Mouse (Mus musculus): ENCODE results near the gene Olfr968. TPM values are rescaled to one million over a fixed set of nuclear protein-coding genes. Genes with fewer than 3 reads are reported as not detected.

The Olfr968 gene
- polyA plus RNA-seq (2015; fragmentation: Nextera tagmentation; extraction: Ambion mirVana): not detected in 2 replicates

DNA sequence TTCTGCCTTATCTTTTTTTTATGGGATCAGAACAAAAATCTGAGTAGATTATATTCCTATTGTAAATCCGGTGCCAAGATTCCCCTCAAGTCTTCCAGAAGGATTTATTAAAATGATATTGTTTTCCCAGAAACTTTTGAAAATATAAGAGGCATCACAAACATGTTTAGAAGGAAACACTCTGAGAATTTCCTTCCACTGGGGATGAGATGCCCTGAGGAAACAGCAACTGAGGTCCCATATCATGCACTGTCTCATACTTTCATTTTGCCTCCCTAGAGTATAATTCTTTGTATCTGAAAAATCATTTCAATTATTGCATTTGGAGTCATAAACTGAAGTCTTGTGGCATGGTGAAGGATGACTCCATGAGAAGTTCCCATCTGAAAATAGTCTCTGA lies at the start of gene Olfr968:
Olfr968 (minus strand) TSS at position 101 of the 400 bp plus-strand sequence.
- no peak within 1 kb of the TSS for H3K9ac ChIP-seq (ENCODE audit: low read depth, low read length)
- ATAC-seq: no peak
- H3K36me3 ChIP-seq (ENCODE audit: control insufficient read depth, insufficient read depth): no peaks in the 10 kb centered on the region
- H3K4me2 ChIP-seq (replicated peaks; ENCODE audit: low read depth): no peak within 1 kb of the TSS
- H3K4me3 ChIP-seq (ENCODE audit: low read depth, low read length): no peak within 1 kb of the TSS
- H3K27ac ChIP-seq (ENCODE audit: low read depth, low read length): no peak within 1 kb of the TSS
- no peaks in the 10 kb centered on the region for H3K9me3 ChIP-seq (ENCODE audit: control insufficient read depth)
- H3K4me1 ChIP-seq (replicated peaks; ENCODE audit: control insufficient read depth, insufficient read depth, low read length): no peaks in the 10 kb centered on the region
- 63% methylated on average over 1 of the region's 1 CpGs for WGBS
- TF ChIP-seq CTCF (IDR thresholded peaks at IDR 0.05; ENCODE audit: low read depth): no peak
- no peaks in the 10 kb centered on the region for H3K27me3 ChIP-seq (replicated peaks; ENCODE audit: control insufficient read depth, insufficient read depth, low read length)

DNA sequence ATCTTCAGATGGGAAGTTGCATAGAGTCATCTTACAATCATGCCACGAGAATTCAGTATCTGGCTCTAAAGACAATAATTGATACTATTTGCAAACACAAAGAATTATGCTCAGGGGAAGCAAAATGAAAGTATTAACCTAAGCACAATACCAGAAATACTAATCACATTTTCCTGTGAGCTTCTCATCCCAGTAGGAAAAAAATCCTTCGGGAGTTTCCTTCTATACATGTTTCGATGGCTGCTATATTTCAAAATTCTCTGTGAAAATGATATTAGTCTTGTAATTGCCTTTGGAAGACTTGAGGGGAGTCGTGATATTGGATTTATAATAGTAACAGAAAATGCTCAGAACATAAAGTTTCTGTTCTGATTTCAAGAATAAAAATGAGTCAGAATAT lies 25.5 kb upstream of the Olfr968 start, which contains the start of gene Olfr970:
Olfr970 (plus strand) TSS at position 301 of the 400 bp plus-strand sequence.
- Histone ChIP-seq H3K36me3 (ENCODE audit: control insufficient read depth, insufficient read depth) (no peaks in the 10 kb centered on the region), H3K4me2 (replicated peaks; ENCODE audit: low read depth) (no peak within 1 kb of the TSS), H3K9me3 (ENCODE audit: control insufficient read depth) (no peaks in the 10 kb centered on the region), H3K4me1 (replicated peaks; ENCODE audit: control insufficient read depth, insufficient read depth, low read length) (no peaks in the 10 kb centered on the region), H3K27ac (ENCODE audit: low read depth, low read length) (no peak within 1 kb of the TSS), H3K9ac (ENCODE audit: low read depth, low read length) (no peak within 1 kb of the TSS), H3K4me3 (ENCODE audit: low read depth, low read length) (no peak within 1 kb of the TSS), H3K27me3 (replicated peaks; ENCODE audit: control insufficient read depth, insufficient read depth, low read length) (no peaks in the 10 kb centered on the region)
- no peak for ATAC-seq
- TF ChIP-seq CTCF (IDR thresholded peaks at IDR 0.05; ENCODE audit: low read depth): no peak
- 75% methylated on average over 4 of the region's 4 CpGs for WGBS

DNA sequence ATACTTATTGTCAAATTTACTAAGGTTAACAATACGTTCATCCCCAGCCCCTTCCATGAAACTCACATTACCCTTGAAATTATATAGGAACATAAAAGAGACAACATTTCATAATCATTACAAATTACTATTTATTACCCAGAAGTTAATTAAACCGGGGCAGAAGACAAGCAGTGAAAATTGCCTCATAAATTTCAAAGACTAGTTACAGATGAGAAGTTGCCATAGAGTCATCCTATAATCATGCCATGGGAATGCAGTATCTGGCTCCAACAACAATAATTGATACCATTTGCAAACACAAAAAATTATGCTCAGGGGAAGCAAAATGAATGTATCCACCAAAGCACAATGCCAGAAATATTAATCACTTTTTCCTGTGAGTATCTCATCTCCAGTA lies 7.5 kb upstream of the Olfr968 start, which contains the start of gene Olfr969:
Olfr969 (plus strand) TSS at position 388 of the 400 bp plus-strand sequence.
- H3K9me3 ChIP-seq (ENCODE audit: control insufficient read depth): no peaks in the 10 kb centered on the region
- 71% methylated on average over 2 of the region's 2 CpGs for WGBS
- TF ChIP-seq CTCF (IDR thresholded peaks at IDR 0.05; ENCODE audit: low read depth): no peak
- H3K4me2 ChIP-seq (replicated peaks; ENCODE audit: low read depth): no peak within 1 kb of the TSS
- H3K36me3 ChIP-seq (ENCODE audit: control insufficient read depth, insufficient read depth): no peaks in the 10 kb centered on the region
- ATAC-seq: no peak
- H3K9ac ChIP-seq (ENCODE audit: low read depth, low read length): no peak within 1 kb of the TSS
- H3K27me3 ChIP-seq (replicated peaks; ENCODE audit: control insufficient read depth, insufficient read depth, low read length): no peaks in the 10 kb centered on the region
- H3K27ac ChIP-seq (ENCODE audit: low read depth, low read length): no peak within 1 kb of the TSS
- H3K4me1 ChIP-seq (replicated peaks; ENCODE audit: control insufficient read depth, insufficient read depth, low read length): no peaks in the 10 kb centered on the region
- no peak within 1 kb of the TSS for H3K4me3 ChIP-seq (ENCODE audit: low read depth, low read length)

DNA sequence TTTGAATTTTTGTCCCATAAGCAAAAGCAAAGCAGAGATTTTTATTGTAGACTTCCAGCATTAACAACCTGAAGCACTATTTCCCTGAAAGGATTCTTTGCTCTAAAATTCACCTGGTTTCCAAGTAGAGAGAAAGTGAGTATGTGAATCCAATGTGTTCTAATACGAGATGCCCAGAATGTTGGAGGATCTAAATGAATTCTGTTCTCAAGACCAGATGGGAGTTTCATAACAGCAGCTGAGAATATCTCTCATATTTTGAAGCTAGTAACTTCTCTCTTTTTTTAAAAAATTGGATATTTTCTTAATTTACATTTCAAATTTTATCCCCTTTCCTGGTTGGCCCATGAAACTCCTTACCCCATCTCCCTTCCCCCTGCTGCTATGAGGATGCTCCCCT lies 36.6 kb downstream of the Olfr968 start:
- Histone ChIP-seq H3K4me1 (replicated peaks; ENCODE audit: control insufficient read depth, insufficient read depth, low read length) (no peaks in the 10 kb centered on the region), H3K4me2 (replicated peaks; ENCODE audit: low read depth) (no peak overlapping the region), H3K4me3 (ENCODE audit: low read depth, low read length) (no peak overlapping the region), H3K9ac (ENCODE audit: low read depth, low read length) (no peak overlapping the region), H3K27ac (ENCODE audit: low read depth, low read length) (no peak overlapping the region), H3K36me3 (ENCODE audit: control insufficient read depth, insufficient read depth) (no peaks in the 10 kb centered on the region), H3K27me3 (replicated peaks; ENCODE audit: control insufficient read depth, insufficient read depth, low read length) (no peaks in the 10 kb centered on the region), H3K9me3 (ENCODE audit: control insufficient read depth) (no peaks in the 10 kb centered on the region)
- ATAC-seq: no peak
- WGBS: 84% methylated on average over 1 of the region's 1 CpGs
- TF ChIP-seq CTCF (IDR thresholded peaks at IDR 0.05; ENCODE audit: low read depth): no peak

DNA sequence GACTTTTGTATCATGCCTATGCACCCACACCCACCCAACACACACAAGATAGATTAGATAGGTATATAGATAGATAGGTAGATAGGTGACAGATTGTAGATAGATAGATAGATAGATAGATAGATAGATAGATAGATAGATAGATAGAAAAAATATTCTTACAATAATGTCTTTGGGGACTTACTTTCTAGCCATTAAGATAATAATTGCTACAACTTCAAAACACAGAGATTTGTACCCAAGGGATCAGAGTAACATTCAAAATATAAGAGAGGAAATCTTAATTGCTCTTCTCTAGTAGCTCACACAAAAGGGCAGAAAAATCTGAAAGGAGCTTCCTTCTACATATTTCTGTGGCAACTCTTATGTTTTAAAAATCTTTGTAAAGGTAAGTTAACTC lies 37.1 kb downstream of the Olfr968 start, which contains the start of gene Olfr967:
Olfr967 (plus strand) TSS at position 301 of the 400 bp plus-strand sequence.
- ATAC-seq: no peak
- Histone ChIP-seq H3K27ac (ENCODE audit: low read depth, low read length) (no peak within 1 kb of the TSS), H3K27me3 (replicated peaks; ENCODE audit: control insufficient read depth, insufficient read depth, low read length) (no peaks in the 10 kb centered on the region), H3K4me3 (ENCODE audit: low read depth, low read length) (no peak within 1 kb of the TSS), H3K9me3 (ENCODE audit: control insufficient read depth) (no peaks in the 10 kb centered on the region), H3K4me1 (replicated peaks; ENCODE audit: control insufficient read depth, insufficient read depth, low read length) (no peaks in the 10 kb centered on the region), H3K4me2 (replicated peaks; ENCODE audit: low read depth) (no peak within 1 kb of the TSS), H3K36me3 (ENCODE audit: control insufficient read depth, insufficient read depth) (no peaks in the 10 kb centered on the region), H3K9ac (ENCODE audit: low read depth, low read length) (no peak within 1 kb of the TSS)
- no peak for TF ChIP-seq CTCF (IDR thresholded peaks at IDR 0.05; ENCODE audit: low read depth)

DNA sequence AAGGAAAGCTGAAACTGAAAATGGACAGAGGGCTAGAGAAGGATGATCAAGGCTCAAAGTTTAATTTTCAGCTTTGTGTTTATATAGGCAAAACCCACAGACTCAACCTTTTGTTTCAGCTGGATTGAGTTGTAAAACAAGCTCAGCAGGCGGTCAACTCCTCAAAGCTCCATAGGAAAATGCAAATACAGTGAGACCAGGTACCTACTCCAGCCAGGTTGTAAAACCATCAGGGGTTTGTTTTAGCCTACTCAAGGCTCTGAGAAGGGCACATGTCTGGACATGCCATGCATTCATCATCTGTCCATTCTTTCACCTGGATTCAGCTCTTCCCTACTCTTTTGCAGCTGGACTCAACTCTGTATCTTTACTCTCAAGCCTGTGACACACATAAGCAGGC lies 42.3 kb downstream of the Olfr968 start:
- H3K4me3 ChIP-seq (ENCODE audit: low read depth, low read length): no peak overlapping the region
- H3K4me1 ChIP-seq (replicated peaks; ENCODE audit: control insufficient read depth, insufficient read depth, low read length): no peaks in the 10 kb centered on the region
- H3K27ac ChIP-seq (ENCODE audit: low read depth, low read length): no peak overlapping the region
- ATAC-seq: no peak
- H3K4me2 ChIP-seq (replicated peaks; ENCODE audit: low read depth): no peak overlapping the region
- WGBS: 82% methylated on average over 1 of the region's 1 CpGs
- H3K36me3 ChIP-seq (ENCODE audit: control insufficient read depth, insufficient read depth): no peaks in the 10 kb centered on the region
- no peaks in the 10 kb centered on the region for H3K27me3 ChIP-seq (replicated peaks; ENCODE audit: control insufficient read depth, insufficient read depth, low read length)
- no peak overlapping the region for H3K9ac ChIP-seq (ENCODE audit: low read depth, low read length)
- H3K9me3 ChIP-seq (ENCODE audit: control insufficient read depth): no peaks in the 10 kb centered on the region
- no peak for TF ChIP-seq CTCF (IDR thresholded peaks at IDR 0.05; ENCODE audit: low read depth)

DNA sequence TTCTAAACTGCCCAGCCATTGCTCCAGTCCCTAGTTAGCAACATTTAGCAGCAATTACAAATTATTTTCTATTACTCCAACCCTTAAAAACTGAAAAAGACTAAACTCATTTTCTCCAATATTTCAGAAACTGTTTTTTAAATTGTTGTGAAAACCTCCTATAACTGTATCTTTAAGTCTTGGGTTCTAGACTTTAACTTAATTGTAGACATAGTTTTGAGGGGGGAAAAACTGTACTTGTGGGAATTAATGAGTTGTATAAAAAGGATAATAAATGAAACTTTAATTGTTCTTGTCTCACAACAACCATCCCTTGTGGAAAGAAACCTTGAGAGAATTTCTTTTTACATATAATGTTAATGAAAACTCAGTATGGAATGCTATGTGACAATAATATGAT lies 52.4 kb downstream of the Olfr968 start, which contains the start of gene Olfr150:
Olfr150 (plus strand) TSS at position 301 of the 400 bp plus-strand sequence.
- no peak for ATAC-seq
- no peak within 1 kb of the TSS for H3K4me2 ChIP-seq (replicated peaks; ENCODE audit: low read depth)
- no peak for TF ChIP-seq CTCF (IDR thresholded peaks at IDR 0.05; ENCODE audit: low read depth)

More for the DNA sequence above, 52.4 kb downstream of the Olfr968 start, which contains the start of gene Olfr150:
- Histone ChIP-seq H3K27ac (ENCODE audit: low read depth, low read length) (no peak within 1 kb of the TSS), H3K36me3 (ENCODE audit: control insufficient read depth, insufficient read depth) (no peaks in the 10 kb centered on the region), H3K4me3 (ENCODE audit: low read depth, low read length) (no peak within 1 kb of the TSS), H3K9me3 (ENCODE audit: control insufficient read depth) (no peaks in the 10 kb centered on the region), H3K9ac (ENCODE audit: low read depth, low read length) (no peak within 1 kb of the TSS), H3K27me3 (replicated peaks; ENCODE audit: control insufficient read depth, insufficient read depth, low read length) (no peaks in the 10 kb centered on the region), H3K4me1 (replicated peaks; ENCODE audit: control insufficient read depth, insufficient read depth, low read length) (no peaks in the 10 kb centered on the region)

Other genes with a start within 250 kb of the Olfr968 start
- gene Olfr958, start 229.2 kb downstream of the Olfr968 start, polyA plus RNA-seq (2015; fragmentation: Nextera tagmentation; extraction: Ambion mirVana): not detected in 2 replicates
- gene Olfr959, start 207.7 kb downstream of the Olfr968 start, polyA plus RNA-seq (2015; fragmentation: Nextera tagmentation; extraction: Ambion mirVana): not detected in 2 replicates
- 7.5 and 9.8 TPM in 2 replicates for gene AW551984, start 178.8 kb downstream of the Olfr968 start, polyA plus RNA-seq (2015; fragmentation: Nextera tagmentation; extraction: Ambion mirVana)
- gene Olfr148, start 172.6 kb downstream of the Olfr968 start, polyA plus RNA-seq (2015; fragmentation: Nextera tagmentation; extraction: Ambion mirVana): not detected in 2 replicates
- gene Olfr960, start 161.9 kb downstream of the Olfr968 start, polyA plus RNA-seq (2015; fragmentation: Nextera tagmentation; extraction: Ambion mirVana): not detected in 2 replicates
- gene Olfr961, start 138.2 kb downstream of the Olfr968 start, polyA plus RNA-seq (2015; fragmentation: Nextera tagmentation; extraction: Ambion mirVana): not detected in 2 replicates
- gene Olfr963, start 116.0 kb downstream of the Olfr968 start, polyA plus RNA-seq (2015; fragmentation: Nextera tagmentation; extraction: Ambion mirVana): not detected in 2 replicates
- gene Olfr149, start 76.1 kb downstream of the Olfr968 start, polyA plus RNA-seq (2015; fragmentation: Nextera tagmentation; extraction: Ambion mirVana): not detected in 2 replicates
- not detected in 2 replicates for gene Olfr965, start 71.9 kb downstream of the Olfr968 start, polyA plus RNA-seq (2015; fragmentation: Nextera tagmentation; extraction: Ambion mirVana)
- gene Olfr150, start 52.3 kb downstream of the Olfr968 start, polyA plus RNA-seq (2015; fragmentation: Nextera tagmentation; extraction: Ambion mirVana): not detected in 2 replicates
- gene Olfr967, start 37.0 kb downstream of the Olfr968 start, polyA plus RNA-seq (2015; fragmentation: Nextera tagmentation; extraction: Ambion mirVana): not detected in 2 replicates
- not detected in 2 replicates for gene Olfr969, start 7.7 kb upstream of the Olfr968 start, polyA plus RNA-seq (2015; fragmentation: Nextera tagmentation; extraction: Ambion mirVana)
- gene Olfr970, start 25.6 kb upstream of the Olfr968 start, polyA plus RNA-seq (2015; fragmentation: Nextera tagmentation; extraction: Ambion mirVana): not detected in 2 replicates
- not detected in 2 replicates for gene Olfr971, start 53.6 kb upstream of the Olfr968 start, polyA plus RNA-seq (2015; fragmentation: Nextera tagmentation; extraction: Ambion mirVana)
- gene Olfr972, start 83.2 kb upstream of the Olfr968 start, polyA plus RNA-seq (2015; fragmentation: Nextera tagmentation; extraction: Ambion mirVana): not detected in 2 replicates
- not detected in 2 replicates for gene Olfr229, start 124.1 kb upstream of the Olfr968 start, polyA plus RNA-seq (2015; fragmentation: Nextera tagmentation; extraction: Ambion mirVana)
- gene Olfr974, start 154.2 kb upstream of the Olfr968 start, polyA plus RNA-seq (2015; fragmentation: Nextera tagmentation; extraction: Ambion mirVana): not detected in 2 replicates
- not detected in 2 replicates for gene Olfr975, start 168.8 kb upstream of the Olfr968 start, polyA plus RNA-seq (2015; fragmentation: Nextera tagmentation; extraction: Ambion mirVana)
- gene Olfr976, start 177.9 kb upstream of the Olfr968 start, polyA plus RNA-seq (2015; fragmentation: Nextera tagmentation; extraction: Ambion mirVana): not detected in 2 replicates
- gene Olfr978, start 208.9 kb upstream of the Olfr968 start, polyA plus RNA-seq (2015; fragmentation: Nextera tagmentation; extraction: Ambion mirVana): not detected in 2 replicates
- gene Olfr979, start 220.2 kb upstream of the Olfr968 start, polyA plus RNA-seq (2015; fragmentation: Nextera tagmentation; extraction: Ambion mirVana): not detected in 2 replicates
- gene Olfr980, start 226.3 kb upstream of the Olfr968 start, polyA plus RNA-seq (2015; fragmentation: Nextera tagmentation; extraction: Ambion mirVana): not detected in 2 replicates
- not detected in 2 replicates for gene Olfr981, start 238.2 kb upstream of the Olfr968 start, polyA plus RNA-seq (2015; fragmentation: Nextera tagmentation; extraction: Ambion mirVana)

Measured in intestine, postnatal 0 days (tissue).